Mouse (Mus musculus): ENCODE measurements around the gene Tpgs1. TPM values are rescaled to one million over a fixed set of nuclear protein-coding genes. Genes with fewer than 3 reads are reported as not detected.
A peak's percentile ranks its signal among the peaks of the same experiment; 100 is the strongest.

The Tpgs1 gene
- polyA plus RNA-seq, 1 experiment: 89.4 TPM

- DNase-seq (ENCODE audit: extremely low spot score in 1 of 2, low spot score in 1 of 2): no peak
Measured at GRCm38 (mm10) chr10:79708668-79709067, 39.5 kb downstream of the Tpgs1 start.

DNA sequence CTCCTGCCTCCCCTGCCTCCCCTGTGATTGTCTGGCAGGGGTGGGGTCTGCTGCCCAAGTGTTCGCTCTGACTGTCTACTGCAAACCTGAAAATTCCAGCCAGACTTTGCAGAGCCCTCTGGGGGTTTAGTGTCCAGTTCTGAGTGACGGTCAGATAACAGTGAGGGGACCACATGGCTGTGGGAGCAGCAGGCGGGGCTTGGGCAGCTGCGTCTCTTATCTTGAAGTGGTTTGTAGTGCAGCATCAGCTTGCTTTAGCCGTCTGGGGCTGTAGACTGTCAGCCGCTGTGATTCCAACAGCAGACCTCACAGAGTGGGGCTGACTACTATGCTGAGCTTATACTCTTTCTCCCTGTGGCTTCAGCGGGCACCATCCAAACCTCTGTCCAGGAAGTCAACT is 40.1 kb downstream of the Tpgs1 start:
- no peak for DNase-seq (ENCODE audit: extremely low spot score in 1 of 2, low spot score in 1 of 2)

- no peak for DNase-seq (ENCODE audit: extremely low spot score in 1 of 2, low spot score in 1 of 2)
Measured at GRCm38 (mm10) chr10:79712029-79712428, 42.9 kb downstream of the Tpgs1 start.

GRCm38 (mm10) chr10:79712499-79713126 is 43.4 kb downstream of the Tpgs1 start:
- peak in 1 of 2 experiments; percentile 91 for DNase-seq (ENCODE audit: extremely low spot score in 1 of 2, low spot score in 1 of 2)

- no peak for DNase-seq (ENCODE audit: extremely low spot score in 1 of 2, low spot score in 1 of 2)
Measured at GRCm38 (mm10) chr10:79713163-79713562, 44.0 kb downstream of the Tpgs1 start.

GRCm38 (mm10) chr10:79714996-79715395 is 45.8 kb downstream of the Tpgs1 start:
- DNase-seq (ENCODE audit: extremely low spot score in 1 of 2, low spot score in 1 of 2): no peak

GRCm38 (mm10) chr10:79716254-79716987 is 47.3 kb downstream of the Tpgs1 start, which contains the start of gene Hcn2:
Gene Hcn2 (plus strand): TSS chr10:79716634.
- no peak for DNase-seq (ENCODE audit: extremely low spot score in 1 of 2, low spot score in 1 of 2)

DNA sequence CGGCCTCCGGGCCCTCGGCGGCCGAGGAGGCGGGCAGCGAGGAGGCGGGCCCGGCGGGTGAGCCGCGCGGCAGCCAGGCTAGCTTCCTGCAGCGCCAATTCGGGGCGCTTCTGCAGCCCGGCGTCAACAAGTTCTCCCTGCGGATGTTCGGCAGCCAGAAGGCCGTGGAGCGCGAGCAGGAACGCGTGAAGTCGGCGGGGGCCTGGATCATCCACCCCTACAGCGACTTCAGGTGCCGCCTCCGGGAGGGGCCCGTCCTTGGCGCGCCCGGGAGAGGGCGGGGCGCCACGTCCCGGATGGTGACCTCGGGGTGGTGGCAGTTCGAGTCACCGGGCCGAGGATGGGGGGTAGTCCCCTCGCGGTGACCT is 47.8 kb downstream of the Tpgs1 start:
- DNase-seq (ENCODE audit: extremely low spot score in 1 of 2, low spot score in 1 of 2): peak in 1 of 2 experiments; percentile 64

DNA sequence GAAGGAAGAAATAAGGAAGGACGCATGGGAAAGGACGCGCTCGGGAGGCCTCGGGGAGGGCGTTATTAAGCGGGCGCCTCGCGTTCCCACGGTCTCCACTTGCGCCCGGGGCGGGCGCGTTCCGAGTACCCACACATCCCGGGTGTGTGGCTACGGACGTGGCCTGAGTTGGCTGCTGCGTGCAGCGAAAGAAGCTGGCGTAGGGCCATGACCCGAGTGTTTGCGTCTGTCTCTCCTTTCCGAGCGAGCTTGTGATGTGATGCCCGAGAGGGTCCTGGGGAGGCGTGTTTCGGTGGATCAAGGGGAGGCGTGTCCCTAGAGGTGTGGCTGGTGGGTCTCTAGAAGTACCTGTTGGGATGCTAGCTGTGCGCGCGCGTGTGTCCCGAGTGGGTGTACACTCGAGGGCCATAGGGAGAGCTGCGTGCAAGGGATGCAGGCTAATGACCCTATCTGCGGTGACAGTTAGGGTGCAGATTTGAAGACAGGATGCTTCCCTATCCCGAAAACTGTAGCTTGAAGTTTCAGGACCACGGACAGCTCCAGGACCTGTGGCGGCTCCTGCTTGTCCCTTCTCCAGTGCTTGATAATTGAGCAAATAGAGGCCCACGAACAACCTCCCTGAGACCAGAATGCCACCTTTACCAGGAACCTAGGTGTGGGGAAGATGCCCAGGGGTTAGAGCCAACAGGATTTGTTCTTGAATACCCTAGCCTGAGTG is 48.6 kb downstream of the Tpgs1 start:
- no peak for DNase-seq (ENCODE audit: extremely low spot score in 1 of 2, low spot score in 1 of 2)

DNA sequence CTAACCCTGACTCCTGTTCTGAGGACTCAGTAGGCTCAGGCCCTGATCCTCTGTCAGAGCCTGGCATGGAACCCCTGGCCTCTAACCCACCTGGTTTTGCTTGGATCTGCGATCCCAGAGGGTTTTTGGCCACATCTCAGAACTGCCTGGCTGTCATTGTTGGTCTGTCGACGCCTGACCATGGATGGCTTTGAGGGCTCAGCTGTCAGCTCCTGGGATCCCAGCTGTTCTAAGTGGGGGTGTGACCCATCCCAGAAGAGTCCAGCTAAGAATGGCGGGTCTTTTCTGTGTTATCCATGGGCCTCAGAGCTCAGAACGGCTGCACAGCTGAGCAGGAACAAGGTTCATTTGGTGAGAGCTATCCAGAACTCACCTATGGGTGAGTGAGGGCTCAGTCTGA is 51.9 kb downstream of the Tpgs1 start:
- DNase-seq (ENCODE audit: extremely low spot score in 1 of 2, low spot score in 1 of 2): no peak

GRCm38 (mm10) chr10:79723047-79723446 is 53.9 kb downstream of the Tpgs1 start:
- DNase-seq (ENCODE audit: extremely low spot score in 1 of 2, low spot score in 1 of 2): no peak

DNA sequence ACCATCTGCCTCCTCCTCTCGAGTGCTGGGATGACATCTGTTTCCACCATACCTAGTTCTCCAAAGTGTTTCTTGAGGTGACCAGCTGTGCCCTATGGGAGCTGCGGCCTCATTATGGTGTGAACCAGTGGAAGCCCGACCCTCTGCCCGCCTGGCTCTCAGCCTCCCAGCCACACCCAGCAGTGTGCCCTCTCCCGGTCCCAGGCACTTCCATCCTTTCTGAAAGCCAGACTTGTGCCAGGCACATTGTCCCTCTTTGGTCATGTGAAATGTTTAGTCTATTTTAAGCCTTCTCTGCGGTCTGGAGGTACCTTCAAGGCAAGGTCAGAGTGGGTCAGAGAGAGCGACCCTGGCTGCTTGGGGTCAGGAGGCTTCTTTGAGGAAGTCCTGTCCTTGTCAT is 54.5 kb downstream of the Tpgs1 start:
- DNase-seq (ENCODE audit: extremely low spot score in 1 of 2, low spot score in 1 of 2): no peak

Other genes starting within 250 kb of the Tpgs1 start
- gene Vmn2r83, start 200.6 kb upstream of the Tpgs1 start, polyA plus RNA-seq (2012; rRNA removed): not detected in 2 replicates
- 2.6 and 3.5 TPM in 2 replicates for gene Plpp2, start 135.6 kb upstream of the Tpgs1 start, polyA plus RNA-seq (2012; rRNA removed)
- 84.8 and 89.0 TPM in 2 replicates for gene Mier2, start 114.2 kb upstream of the Tpgs1 start, polyA plus RNA-seq (2012; rRNA removed)
- 1.1 and 2.0 TPM in 2 replicates for gene Theg, start 82.0 kb upstream of the Tpgs1 start, polyA plus RNA-seq (2012; rRNA removed)
- 9.8 and 11.3 TPM in 2 replicates for gene C2cd4c, start 55.3 kb upstream of the Tpgs1 start, polyA plus RNA-seq (2012; rRNA removed)
- gene Shc2, start 31.5 kb upstream of the Tpgs1 start, polyA plus RNA-seq (2012; rRNA removed): 54.1 and 63.1 TPM in 2 replicates
- gene Odf3l2, start 23.6 kb upstream of the Tpgs1 start, polyA plus RNA-seq (2012; rRNA removed): 0.22 and 0.25 TPM in 2 replicates
- gene Madcam1, start 4.8 kb upstream of the Tpgs1 start, polyA plus RNA-seq (2012; rRNA removed): not detected in 2 replicates
- gene Cdc34, start 12.8 kb downstream of the Tpgs1 start, polyA plus RNA-seq (2012; rRNA removed): 96.3 and 111 TPM in 2 replicates
- 1.8 and 2.1 TPM in 2 replicates for gene Gzmm, start 19.7 kb downstream of the Tpgs1 start, polyA plus RNA-seq (2012; rRNA removed)
- gene Bsg, start 35.1 kb downstream of the Tpgs1 start, polyA plus RNA-seq (2012; rRNA removed): 1,126 and 1,227 TPM in 2 replicates
- 119 and 124 TPM in 2 replicates for gene Hcn2, start 47.3 kb downstream of the Tpgs1 start, polyA plus RNA-seq (2012; rRNA removed)
- gene Polrmt, start 77.2 kb downstream of the Tpgs1 start, polyA plus RNA-seq (2012; rRNA removed): 60.7 and 62.2 TPM in 2 replicates
- 6.2 and 6.9 TPM in 2 replicates for gene Fgf22, start 85.7 kb downstream of the Tpgs1 start, polyA plus RNA-seq (2012; rRNA removed)
- gene Rnf126, start 97.6 kb downstream of the Tpgs1 start, polyA plus RNA-seq (2012; rRNA removed): 140 and 166 TPM in 2 replicates
- gene Fstl3, start 107.9 kb downstream of the Tpgs1 start, polyA plus RNA-seq (2012; rRNA removed): 5.6 and 7.0 TPM in 2 replicates
- 1.00 and 1.1 TPM in 2 replicates for gene Prss57, start 121.6 kb downstream of the Tpgs1 start, polyA plus RNA-seq (2012; rRNA removed)
- gene Palm, start 124.2 kb downstream of the Tpgs1 start, polyA plus RNA-seq (2012; rRNA removed): 325 and 370 TPM in 2 replicates
- 0.40 and 0.71 TPM in 2 replicates for gene Misp, start 151.6 kb downstream of the Tpgs1 start, polyA plus RNA-seq (2012; rRNA removed)
- 59.5 and 71.5 TPM in 2 replicates for gene Ptbp1, start 185.1 kb downstream of the Tpgs1 start, polyA plus RNA-seq (2012; rRNA removed)
- 5.8 and 6.7 TPM in 2 replicates for gene Prtn3, start 205.1 kb downstream of the Tpgs1 start, polyA plus RNA-seq (2012; rRNA removed)
- gene Plppr3, start 205.3 kb downstream of the Tpgs1 start, polyA plus RNA-seq (2012; rRNA removed): 124 and 134 TPM in 2 replicates
- 0.27 TPM in 1 of 2 replicates, not detected in the other for gene Elane, start 216.9 kb downstream of the Tpgs1 start, polyA plus RNA-seq (2012; rRNA removed)
- gene Cfd, start 221.5 kb downstream of the Tpgs1 start, polyA plus RNA-seq (2012; rRNA removed): 1.1 and 3.5 TPM in 2 replicates
- gene Med16, start 239.6 kb downstream of the Tpgs1 start, polyA plus RNA-seq (2012; rRNA removed): 75.9 and 80.7 TPM in 2 replicates
- not detected in 2 replicates for gene Gm26602, start 241.5 kb downstream of the Tpgs1 start, polyA plus RNA-seq (2012; rRNA removed)
- gene Kiss1r, start 247.6 kb downstream of the Tpgs1 start, polyA plus RNA-seq (2012; rRNA removed): 10.7 and 11.8 TPM in 2 replicates